Mouse (Mus musculus) subcutaneous adipose tissue, adult 2 months (tissue): ENCODE measurements around the gene Tnfsf13b. TPM values are rescaled to one million over a fixed set of nuclear protein-coding genes. Genes with fewer than 3 reads are reported as not detected.

Experiments used
- polyA plus RNA-seq: library from polyadenylated mRNA; depleted of rRNA; stranded (reverse); fragments of >200 nt; gene quantifications from 2 replicates; pipeline ENCODE4 v1.2.3, GENCODE M21; 2012; ENCODE audit warnings: low replicate concordance; rRNA removed

Tnfsf13b gene
- 2.8 and 8.4 TPM in 2 replicates for polyA plus RNA-seq

DNA sequence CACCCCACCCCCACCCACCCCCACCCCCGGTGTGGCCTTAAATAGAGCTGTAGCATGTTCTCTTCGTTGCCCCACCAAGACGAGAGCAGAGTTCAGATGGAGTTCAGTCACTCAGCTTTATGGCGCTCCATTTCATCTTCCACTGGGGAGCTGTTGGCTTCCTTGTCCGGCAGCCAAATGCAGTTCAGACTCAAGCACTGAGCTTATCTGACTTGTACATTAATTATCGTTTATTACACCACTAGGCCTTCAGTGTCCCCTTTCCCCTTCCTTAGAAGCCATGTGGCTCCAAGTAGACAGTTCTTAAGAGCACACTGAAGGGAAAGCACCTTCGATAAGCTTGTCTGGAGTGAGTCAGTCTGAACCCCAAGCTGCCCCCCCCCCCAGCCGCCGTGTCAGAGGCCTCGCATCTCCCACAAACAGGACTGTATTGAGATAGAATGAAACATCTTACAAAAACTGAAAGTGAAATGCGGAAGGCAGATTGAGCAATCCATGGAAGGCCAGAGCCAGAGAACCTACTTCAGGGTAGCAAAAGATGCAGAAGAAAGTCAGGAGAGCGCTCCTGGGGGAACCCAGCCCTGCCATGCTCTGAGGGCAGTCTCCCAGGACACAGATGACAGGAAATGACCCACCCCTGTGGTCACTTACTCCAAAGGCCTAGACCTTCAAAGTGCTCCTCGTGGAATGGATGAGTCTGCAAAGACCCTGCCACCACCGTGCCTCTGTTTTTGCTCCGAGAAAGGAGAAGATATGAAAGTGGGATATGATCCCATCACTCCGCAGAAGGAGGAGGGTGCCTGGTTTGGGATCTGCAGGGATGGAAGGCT lies at the start of gene Tnfsf13b:
Gene Tnfsf13b, plus strand, starts transcription at position 312 of the 830 bp plus-strand sequence.

DNA sequence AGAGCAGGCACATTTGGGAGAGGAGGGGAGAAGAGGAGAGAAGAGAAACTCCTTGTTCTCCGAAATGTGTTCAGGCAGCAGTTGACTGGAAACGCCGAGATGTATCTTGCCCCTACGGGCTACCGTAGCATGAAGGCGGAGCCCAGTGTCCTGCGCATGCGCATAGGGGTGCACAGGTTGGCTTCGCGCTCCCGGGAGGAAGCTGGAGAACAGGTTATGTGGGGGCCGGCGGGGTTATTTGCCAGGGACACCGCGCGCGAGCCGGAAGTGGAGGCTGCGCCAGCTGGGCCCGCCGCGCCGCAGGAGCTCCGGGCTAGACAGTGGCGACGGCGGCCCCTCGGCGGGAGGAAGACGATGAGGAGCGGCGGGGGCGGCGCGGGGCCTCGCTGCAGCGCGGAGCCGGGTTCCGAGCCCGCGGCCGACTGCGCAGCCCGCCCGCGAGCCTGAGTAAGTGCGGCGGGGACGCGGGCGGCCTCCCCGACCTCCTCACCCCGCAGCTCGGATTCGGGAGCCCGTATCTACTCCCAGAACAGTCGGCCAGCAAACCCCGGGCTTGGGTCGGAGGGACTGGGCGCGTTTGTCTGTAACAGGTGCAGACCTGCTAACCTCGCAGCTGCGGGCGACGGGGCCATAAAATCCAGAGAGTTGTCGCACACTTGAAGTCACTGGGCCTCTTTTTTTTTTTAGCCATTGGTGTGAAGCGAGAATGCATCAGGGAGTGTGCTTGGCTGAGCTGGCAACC lies 28.5 kb upstream of the Tnfsf13b start, which contains the start of the genes Lig4 and Abhd13:
Gene Lig4, minus strand, starts transcription at position 114 of the 742 bp plus-strand sequence.
Gene Abhd13, plus strand, starts transcription at position 135 of the 742 bp plus-strand sequence.

Other genes starting within 250 kb of the Tnfsf13b start
- gene Fam155a, start 235.3 kb upstream of the Tnfsf13b start, polyA plus RNA-seq = 0.10 and 3.9 TPM in 2 replicates
- gene Gm10217, start 142.2 kb upstream of the Tnfsf13b start, polyA plus RNA-seq = not detected in 2 replicates
- 2.6 and 2.7 TPM in 2 replicates for gene Lig4, start 28.8 kb upstream of the Tnfsf13b start, polyA plus RNA-seq
- gene Abhd13, start 28.8 kb upstream of the Tnfsf13b start, polyA plus RNA-seq = 6.7 and 9.4 TPM in 2 replicates
- gene Myo16, start 147.4 kb downstream of the Tnfsf13b start, polyA plus RNA-seq = 0.03 and 1.1 TPM in 2 replicates